Mouse (Mus musculus) Muller cell, postnatal 12 days (primary cell): Measurements from ENCODE around the gene Susd3.
A peak's percentile ranks its signal among the peaks of the same experiment; 100 is the strongest.

Source experiments
- DNase-seq: peaks from one replicate; pipeline ENCODE4 v3.0.0-alpha.2; 2015; ENCODE audit errors: inconsistent ontology term

Susd3 gene

DNA sequence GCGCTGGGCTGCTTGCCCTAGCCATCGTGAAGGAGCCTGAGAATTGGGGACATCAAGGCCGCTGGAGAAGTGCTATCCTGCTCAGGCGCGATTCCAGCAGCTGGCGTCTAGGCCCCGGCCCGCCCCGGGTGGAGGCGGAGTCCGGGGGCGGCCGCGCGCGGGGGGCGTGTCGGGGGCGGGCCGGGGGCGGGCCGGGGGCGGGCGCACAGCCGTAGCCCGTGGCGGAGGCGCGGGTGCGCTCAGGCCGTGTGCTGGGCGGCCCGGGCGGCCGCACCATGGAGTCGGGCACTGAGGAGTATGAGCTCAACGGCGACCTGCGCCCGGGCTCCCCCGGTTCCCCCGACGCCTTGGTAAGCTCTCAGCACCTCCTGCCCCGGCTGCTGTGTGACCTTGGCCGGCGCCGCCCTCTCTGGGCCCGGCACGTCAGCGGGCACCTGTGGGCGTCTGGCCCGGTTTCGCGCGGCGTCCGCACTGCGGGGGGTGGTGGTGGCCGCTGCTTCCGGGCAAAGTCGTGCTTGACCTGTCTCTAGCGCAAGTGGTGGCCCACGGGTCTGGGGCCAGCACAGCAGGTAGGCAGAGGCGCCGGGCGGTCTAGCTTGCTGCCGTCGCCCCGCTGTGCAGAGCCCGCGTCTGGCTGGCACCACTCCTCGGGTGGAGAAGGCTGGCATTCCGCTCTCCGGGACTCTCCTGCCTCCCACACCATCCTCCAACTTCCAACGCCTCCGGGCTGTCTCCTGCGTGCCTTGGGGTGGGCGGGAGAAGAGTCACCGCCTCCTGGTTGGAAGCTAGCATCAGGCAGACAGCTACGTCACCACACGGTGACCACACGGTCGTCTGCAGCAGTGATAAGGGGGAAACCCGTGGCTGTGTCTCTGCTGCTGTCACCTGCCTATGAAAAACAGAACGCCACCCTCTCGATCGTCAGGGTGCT, 61.0 kb downstream of the Susd3 start, which contains the start of gene Ninj1:
TSS of gene Ninj1 (plus strand) at position 198 of the 931 bp plus-strand sequence.
- peak; percentile 93 for DNase-seq

DNA sequence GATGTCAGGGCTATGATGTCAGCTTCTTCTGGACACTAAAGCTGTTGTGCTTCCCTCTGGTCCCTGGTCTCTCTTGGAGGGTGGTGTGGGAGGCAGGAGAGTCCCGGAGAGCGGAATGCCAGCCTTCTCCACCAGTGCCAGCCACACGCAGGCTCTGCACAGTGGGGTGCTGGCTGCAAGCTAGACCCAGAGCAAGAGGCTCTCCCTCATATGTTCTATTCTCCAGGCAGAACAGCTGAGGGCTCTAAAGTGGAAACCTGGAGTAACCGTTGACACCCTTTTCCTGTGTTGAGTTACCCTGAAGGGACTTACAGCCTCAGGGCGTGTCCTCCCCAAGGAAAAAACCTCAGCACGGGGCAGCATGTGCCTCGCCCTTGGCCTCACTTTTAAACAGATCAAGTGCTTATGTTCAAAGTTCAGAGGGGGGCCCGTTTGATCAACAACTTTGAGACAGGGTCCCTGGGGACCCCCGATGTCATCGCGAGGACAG, 61.7 kb downstream of the Susd3 start:
- no peak for DNase-seq

DNA sequence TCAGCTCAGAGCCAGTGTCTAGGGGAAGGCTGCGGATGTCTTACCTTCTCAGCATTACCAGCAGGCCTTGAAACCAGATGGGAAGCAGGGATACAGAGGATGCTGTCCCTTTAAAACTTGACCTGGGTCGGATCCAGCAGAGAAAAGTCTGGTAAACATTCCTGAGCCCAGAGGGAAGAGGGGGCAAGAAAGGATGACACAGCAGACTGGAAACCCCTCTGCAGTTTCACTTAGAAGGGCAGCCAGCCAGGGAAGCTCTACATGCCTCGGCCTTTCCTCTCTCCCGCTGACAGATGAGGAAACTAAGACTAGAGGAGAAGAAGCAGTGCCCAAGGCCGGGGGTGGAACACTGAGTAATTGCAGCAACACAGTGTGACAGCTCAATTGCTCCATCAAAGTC, 64.9 kb downstream of the Susd3 start:
- DNase-seq = no peak

DNA sequence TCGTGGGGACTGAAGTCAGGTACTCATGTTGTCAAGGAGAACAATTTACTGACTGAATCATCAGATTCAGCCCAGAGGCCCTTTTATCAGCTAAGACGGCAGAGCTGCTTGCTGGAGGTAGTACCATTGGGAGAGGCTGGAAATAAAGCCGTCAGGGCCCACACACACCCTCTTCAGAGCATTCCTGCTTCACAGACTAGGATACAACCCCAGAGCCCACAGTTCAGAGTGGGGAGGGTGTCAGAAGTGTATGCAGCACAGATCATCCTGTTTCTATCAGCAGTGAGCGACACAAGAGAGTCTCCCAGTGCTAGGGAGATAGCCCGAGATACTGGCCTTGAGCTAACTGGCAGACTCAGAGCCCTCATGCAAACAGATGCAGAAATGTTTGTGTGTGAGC, 65.3 kb downstream of the Susd3 start:
- no peak for DNase-seq

DNA sequence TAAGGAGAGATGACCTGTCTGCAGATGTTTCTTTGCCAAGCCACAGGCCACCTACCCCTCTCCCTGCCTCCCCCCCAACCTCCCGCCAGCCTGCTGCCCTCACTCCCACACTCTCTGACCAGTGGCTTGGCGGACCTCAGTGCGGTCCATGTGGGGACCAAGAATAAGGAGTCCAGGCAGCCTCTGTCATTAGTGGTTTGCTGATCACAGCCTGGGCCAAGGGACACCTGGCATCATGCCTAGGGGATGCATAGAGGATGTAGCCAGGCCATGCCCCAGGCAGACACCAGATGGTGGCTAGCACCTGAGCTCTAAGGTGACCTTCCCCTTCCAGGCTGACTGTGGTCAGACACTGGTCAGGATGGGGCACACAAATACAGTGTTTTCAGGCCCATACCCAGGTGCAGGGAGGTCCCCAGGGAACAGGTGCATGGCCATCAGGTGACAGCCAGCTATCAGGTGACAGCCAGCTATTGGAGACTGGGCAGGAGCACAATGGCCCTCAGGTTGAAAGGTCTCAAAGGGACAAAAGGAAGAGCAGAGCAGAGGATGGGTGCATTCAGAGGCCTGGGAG, 67.0 kb downstream of the Susd3 start:
- peak; percentile 60 for DNase-seq

DNA sequence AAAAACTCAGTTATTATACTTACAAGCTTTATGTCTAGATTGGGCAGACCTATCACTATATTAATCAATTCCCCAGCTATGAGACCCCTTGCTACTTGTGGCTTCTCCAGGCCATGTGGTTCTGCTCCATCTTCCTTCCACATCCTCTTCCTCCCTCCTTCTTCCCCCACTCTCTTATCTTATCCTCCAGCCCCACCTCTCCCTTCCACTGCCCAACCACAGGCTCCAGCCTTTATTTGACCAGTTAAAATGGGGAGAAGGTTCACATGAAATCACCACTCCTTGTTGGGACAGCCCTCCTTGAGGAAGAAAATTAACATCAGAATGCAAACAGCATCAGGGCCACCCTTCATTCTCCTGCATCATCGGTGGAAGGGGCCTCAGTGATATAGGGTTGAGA, 67.8 kb downstream of the Susd3 start:
- no peak for DNase-seq
